Mouse (Mus musculus): ENCODE measurements at regions not wholly inside any gene's neighbourhood (a gene's known extent, or its start where the extent isn't known, plus 50 kb on each side); places are given as distances from the start of the nearest gene placed in this dataset.

- TF ChIP-seq HCFC1 (IDR thresholded peaks at IDR 0.05; ENCODE audit: borderline replicate concordance, insufficient read depth, low read length) (no peak), CHD2 (IDR thresholded peaks at IDR 0.05; ENCODE audit: low read depth, low read length) (no peak), ZNF384 (IDR thresholded peaks at IDR 0.05; ENCODE audit: low read depth, low read length) (no peak), ZC3H11A (IDR thresholded peaks at IDR 0.05; ENCODE audit: borderline replicate concordance, low read depth, low read length) (no peak)
Measured at GRCm38 (mm10) chr3:105130228-105130627, 63.6 kb downstream of the 4930564D02Rik start.
